Mouse (Mus musculus) MEL (cell line): ENCODE measurements around the gene Ppp1r32. TPM values are rescaled to one million over a fixed set of nuclear protein-coding genes. Genes with fewer than 3 reads are reported as not detected.

Experiments
- DNase-seq: peaks from one replicate; pipeline ENCODE4 v3.0.0; 2011; ENCODE audit warnings: low read depth, low spot score
- H3K27ac ChIP-seq: 2 replicates; pipeline ENCODE4 v1.5.1; 2012; ENCODE audit warnings: low read depth, mild to moderate bottlenecking, control low read depth, low read length, moderate library complexity; ENCODE audit not compliant: control insufficient read depth
- H3K27me3 ChIP-seq, 2 experiments: fragments of 150-350 bp in 1 of 2; sonication (generic) in 1 of 2; 2 replicates each; pipeline ENCODE4 v1.6.1; 2012; ENCODE audit warnings: low read length in 2 of 2, mild to moderate bottlenecking in 2 of 2, improper control_type of control experiment in 1 of 2, moderate library complexity in 1 of 2; ENCODE audit not compliant: insufficient read depth in 2 of 2, control insufficient read depth in 1 of 2
- H3K36me3 ChIP-seq, 2 experiments: 2 replicates each; pipeline ENCODE4 v1.6.1; 2012 to 2014; ENCODE audit warnings: low read length in 2 of 2, improper control_type of control experiment in 1 of 2, inconsistent platforms in 1 of 2, mild to moderate bottlenecking in 1 of 2; ENCODE audit not compliant: insufficient read depth in 2 of 2, control insufficient read depth in 1 of 2
- H3K4me1 ChIP-seq, 2 experiments: fragments of 150-350 bp in 1 of 2; sonication (generic) in 1 of 2; 2 replicates each; pipeline ENCODE4 v1.6.1; 2012; ENCODE audit warnings: low read length in 2 of 2, improper control_type of control experiment in 1 of 2, mild to moderate bottlenecking in 1 of 2; ENCODE audit not compliant: insufficient read depth in 2 of 2, control insufficient read depth in 1 of 2
- H3K4me3 ChIP-seq, 2 experiments: fragments of 150-350 bp in 1 of 2; sonication (generic) in 1 of 2; 2 replicates each; pipeline ENCODE4 v1.5.1; 2012; ENCODE audit warnings: low read depth in 2 of 2, low read length in 2 of 2, mild to moderate bottlenecking in 2 of 2, moderate library complexity in 2 of 2, control low read depth in 1 of 2, improper control_type of control experiment in 1 of 2; ENCODE audit not compliant: control insufficient read depth in 1 of 2, insufficient read depth in 1 of 2
- H3K79me2 ChIP-seq: 2 replicates; pipeline ENCODE4 v1.6.1; 2012; ENCODE audit warnings: mild to moderate bottlenecking, low read length, moderate library complexity; ENCODE audit not compliant: control insufficient read depth, poor library complexity, insufficient read depth
- H3K9ac ChIP-seq: 2 replicates; pipeline ENCODE4 v1.6.1; 2012; ENCODE audit warnings: low read depth, mild to moderate bottlenecking, control low read depth, low read length, moderate library complexity; ENCODE audit not compliant: control insufficient read depth, poor library complexity, severe bottlenecking
- H3K9me3 ChIP-seq: fragments of 150-350 bp; sonication (generic); replicated peaks from 2 replicates; pipeline ENCODE4 v1.6.1; 2012; ENCODE audit warnings: mild to moderate bottlenecking, low read length, improper control_type of control experiment, moderate library complexity; ENCODE audit not compliant: insufficient read depth
- CHD2 ChIP-seq: IDR thresholded peaks from 2 replicates; pipeline ENCODE4 v1.6.1; 2011; ENCODE audit warnings: low read length, improper control_type of control experiment
- E2F4 ChIP-seq: IDR thresholded peaks from 2 replicates; pipeline ENCODE4 v1.6.1; 2011; ENCODE audit warnings: low read depth, low read length, improper control_type of control experiment, borderline replicate concordance
- GATA1 ChIP-seq: IDR thresholded peaks from 2 replicates; pipeline ENCODE4 v1.6.1; 2011; ENCODE audit warnings: low read depth, low read length, improper control_type of control experiment
- HCFC1 ChIP-seq: IDR thresholded peaks from 2 replicates; pipeline ENCODE4 v1.6.1; 2012; ENCODE audit warnings: low read depth, mild to moderate bottlenecking, inconsistent platforms, low read length, improper control_type of control experiment, moderate library complexity
- MAZ ChIP-seq: IDR thresholded peaks from 2 replicates; pipeline ENCODE4 v1.6.1; 2012; ENCODE audit warnings: low read depth, mild to moderate bottlenecking, inconsistent platforms, low read length, improper control_type of control experiment
- MXI1 ChIP-seq: IDR thresholded peaks from 2 replicates; pipeline ENCODE4 v1.6.1; 2011; ENCODE audit warnings: mild to moderate bottlenecking, low read depth, low read length, improper control_type of control experiment
- MYC ChIP-seq: IDR thresholded peaks from 2 replicates; pipeline ENCODE4 v1.6.1; 2011; ENCODE audit warnings: low read depth, mild to moderate bottlenecking, low read length, improper control_type of control experiment, moderate library complexity
- NRF1 ChIP-seq: IDR thresholded peaks from 2 replicates; pipeline ENCODE4 v1.6.1; 2014; ENCODE audit warnings: low read depth, mild to moderate bottlenecking, inconsistent platforms, low read length, improper control_type of control experiment, moderate library complexity; ENCODE audit not compliant: poor library complexity, insufficient read depth, severe bottlenecking
- POLR2A ChIP-seq, 2 experiments: IDR thresholded peaks; 2 replicates each; pipeline ENCODE4 v1.6.1; 2011 to 2012; ENCODE audit warnings: low read length in 2 of 2, mild to moderate bottlenecking in 2 of 2, control low read depth in 1 of 2, improper control_type of control experiment in 1 of 2, low read depth in 1 of 2, moderate library complexity in 1 of 2; ENCODE audit not compliant: control insufficient read depth in 1 of 2, insufficient read depth in 1 of 2, poor library complexity in 1 of 2
- SIN3A ChIP-seq: IDR thresholded peaks from 2 replicates; pipeline ENCODE4 v1.6.1; 2012; ENCODE audit warnings: low read length, improper control_type of control experiment, inconsistent platforms
- TCF12 ChIP-seq: IDR thresholded peaks from 2 replicates; pipeline ENCODE4 v1.6.1; 2014; ENCODE audit warnings: low read depth, mild to moderate bottlenecking, inconsistent platforms, low read length, improper control_type of control experiment, moderate library complexity
- UBTF ChIP-seq: IDR thresholded peaks from 2 replicates; pipeline ENCODE4 v1.6.1; 2012; ENCODE audit warnings: low read depth, mild to moderate bottlenecking, inconsistent platforms, low read length, improper control_type of control experiment, moderate library complexity, borderline replicate concordance; ENCODE audit not compliant: insufficient read depth
- USF1 ChIP-seq: IDR thresholded peaks from 2 replicates; pipeline ENCODE4 v1.6.1; 2014; ENCODE audit warnings: low read depth, mild to moderate bottlenecking, inconsistent platforms, low read length, improper control_type of control experiment, moderate library complexity
- USF2 ChIP-seq, 2 experiments: IDR thresholded peaks; 2 replicates each; pipeline ENCODE4 v1.6.1; 2011 to 2012; ENCODE audit warnings: improper control_type of control experiment in 2 of 2, low read length in 2 of 2, borderline replicate concordance in 1 of 2, inconsistent platforms in 1 of 2, low read depth in 1 of 2, mild to moderate bottlenecking in 1 of 2; ENCODE audit not compliant: insufficient read depth in 1 of 2
- ZC3H11A ChIP-seq: IDR thresholded peaks from 2 replicates; pipeline ENCODE4 v1.6.1; 2012; ENCODE audit warnings: low read depth, mild to moderate bottlenecking, inconsistent platforms, low read length, improper control_type of control experiment
- ZNF384 ChIP-seq: IDR thresholded peaks from 2 replicates; pipeline ENCODE4 v1.6.1; 2012; ENCODE audit warnings: low read depth, mild to moderate bottlenecking, inconsistent platforms, low read length, improper control_type of control experiment
- polyA plus RNA-seq, 2 experiments: library from polyadenylated mRNA; stranded (reverse) in 1 of 2; unstranded in 1 of 2; fragments of >175 nt in 1 of 2; fragments of >200 nt in 1 of 2; gene quantifications; 2 replicates each; pipeline versions ENCODE4 v1.2.1 to v1.2.4; 2012; ENCODE audit warnings: low replicate concordance in 2 of 2, low read depth in 1 of 2; ENCODE audit not compliant: insufficient read length in 2 of 2, insufficient read depth in 1 of 2, missing spikeins in 1 of 2
- total RNA-seq: library from RNA; depleted of rRNA; stranded (reverse); fragments of 300-350 nt; gene quantifications from 2 replicates; pipeline ENCODE4 v1.2.3, GENCODE M21; 2012

The Ppp1r32 gene
- total and polyA plus RNA-seq, 3 experiments: 0.19 to 0.57 TPM; not detected in 1

DNA sequence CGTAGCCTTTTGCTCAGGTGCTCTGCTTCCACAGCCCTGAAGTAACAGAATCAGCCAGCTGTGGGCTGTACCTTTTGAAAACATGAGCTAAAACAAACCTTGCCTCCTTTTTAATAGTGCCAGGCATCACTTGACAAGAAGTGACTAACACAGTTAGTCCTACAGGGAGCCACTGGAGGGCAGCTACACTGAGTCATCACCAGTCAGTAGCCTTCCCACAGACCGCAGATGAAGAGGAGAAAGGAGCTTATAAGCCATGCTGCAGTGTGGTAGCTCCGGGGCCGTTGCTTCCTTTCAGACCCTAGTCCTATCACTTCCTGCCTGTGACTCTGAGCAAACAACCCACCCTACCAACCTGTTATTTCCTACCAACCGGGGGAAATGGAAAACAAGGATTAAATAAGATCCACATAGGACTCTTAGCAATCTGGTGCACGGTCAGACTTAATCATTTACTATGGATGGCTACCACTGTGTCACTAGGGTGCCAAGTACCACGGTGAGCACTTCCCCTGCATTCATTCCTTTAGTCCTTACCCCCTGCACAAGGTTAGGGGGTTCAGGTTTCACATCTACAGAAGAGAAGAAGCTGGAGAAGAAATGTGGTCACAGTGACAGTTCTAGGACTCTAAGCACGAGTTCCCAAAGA is 14.9 kb upstream of the Ppp1r32 start:
- H3K9me3 ChIP-seq: no peaks in the 10 kb centered on the region
- H3K27me3 ChIP-seq: no peaks in the 10 kb centered on the region
- DNase-seq: no peak
- H3K4me1 ChIP-seq: no peaks in the 10 kb centered on the region
- H3K9ac ChIP-seq: no peak overlapping the region
- H3K4me3 ChIP-seq: no peak overlapping the region
- no peak overlapping the region for H3K27ac ChIP-seq
- H3K36me3 ChIP-seq: peaks cover 0 to 17% of the 10 kb centered on the region in 2 experiments; a peak in 2 of 4 replicates
- H3K79me2 ChIP-seq: no peaks in the 10 kb centered on the region
- no peak for TF ChIP-seq USF2 (IDR thresholded peaks at IDR 0.05; ENCODE audit: borderline replicate concordance in 1 of 2, insufficient read depth in 1 of 2, low read depth in 1 of 2, low read length in 2 of 2)
- no peak for TF ChIP-seq NRF1
- no peak for TF ChIP-seq TCF12
- TF ChIP-seq MAZ: no peak
- TF ChIP-seq CHD2: no peak
- TF ChIP-seq GATA1: no peak
- no peak for TF ChIP-seq POLR2A (IDR thresholded peaks at IDR 0.05; ENCODE audit: control insufficient read depth in 1 of 2, insufficient read depth in 1 of 2, low read depth in 1 of 2, low read length in 2 of 2, poor library complexity in 1 of 2)
- no peak for TF ChIP-seq ZNF384

DNA sequence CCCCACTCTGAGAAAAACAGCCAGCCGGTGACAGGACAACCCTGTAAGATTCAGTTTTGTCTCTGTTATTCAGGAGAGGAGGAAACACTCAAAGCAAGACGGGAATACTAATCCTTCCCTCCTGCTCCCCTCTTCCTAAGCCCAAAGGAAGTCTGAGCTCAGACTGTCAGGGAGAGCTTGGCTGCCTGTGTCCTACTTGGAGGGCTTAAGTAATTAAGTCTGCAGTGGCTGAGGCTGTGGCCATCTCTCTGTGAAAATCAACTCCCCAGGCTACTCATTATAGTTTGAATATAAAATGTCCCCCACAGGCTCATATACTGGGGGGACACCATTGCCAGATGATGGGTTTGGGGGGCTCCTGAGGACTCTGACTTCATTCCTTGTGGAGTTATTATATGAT is 14.2 kb upstream of the Ppp1r32 start:
- Histone ChIP-seq H3K9me3 (no peaks in the 10 kb centered on the region), H3K27ac (no peak overlapping the region), H3K4me1 (no peaks in the 10 kb centered on the region), H3K79me2 (no peaks in the 10 kb centered on the region), H3K9ac (no peak overlapping the region), H3K4me3 (no peak overlapping the region), H3K36me3 (peaks cover 0 to 12% of the 10 kb centered on the region in 2 experiments; a peak in 2 of 4 replicates), H3K27me3 (no peaks in the 10 kb centered on the region)
- TF ChIP-seq MXI1 (no peak), MYC (no peak), ZC3H11A (no peak), HCFC1 (no peak), TCF12 (no peak), SIN3A (no peak), E2F4 (no peak)
- no peak for DNase-seq

DNA sequence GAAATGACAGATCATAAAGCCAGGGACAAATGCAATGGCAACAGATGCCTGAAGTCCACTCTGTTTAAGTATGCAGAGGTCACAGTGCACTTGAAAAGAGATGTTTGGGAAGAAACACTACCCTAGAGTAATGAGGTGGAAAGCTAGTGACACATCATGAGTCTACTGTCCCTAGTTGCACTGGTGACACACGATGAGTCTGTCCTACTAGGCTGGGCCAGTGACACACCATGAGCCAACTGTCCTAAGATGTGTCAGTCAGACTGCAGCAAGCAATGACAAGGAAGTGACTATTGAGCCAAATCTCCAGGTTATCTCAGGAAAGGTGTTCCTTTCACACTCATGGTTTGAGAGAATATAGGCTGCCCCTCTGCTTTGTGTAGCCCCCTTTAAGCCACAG is 12.9 kb upstream of the Ppp1r32 start:
- Histone ChIP-seq H3K79me2 (no peaks in the 10 kb centered on the region), H3K4me1 (no peaks in the 10 kb centered on the region), H3K36me3 (peaks cover 0 to 2% of the 10 kb centered on the region in 2 experiments; a peak in 1 of 4 replicates), H3K9me3 (no peaks in the 10 kb centered on the region), H3K4me3 (no peak overlapping the region), H3K9ac (no peak overlapping the region), H3K27me3 (no peaks in the 10 kb centered on the region), H3K27ac (no peak overlapping the region)
- no peak for DNase-seq
- TF ChIP-seq CHD2 (no peak), USF1 (no peak), UBTF (no peak)
